Mouse (Mus musculus) monocyte, adult 5-6 weeks (primary cell): ENCODE measurements around the gene Muc13. TPM values are rescaled to one million over a fixed set of nuclear protein-coding genes. Genes with fewer than 3 reads are reported as not detected.

Experiments
- ATAC-seq: fragments of 153-309, 156-312 bp; replicated peaks from 2 replicates; pipeline ENCODE4 v1.8.0; 2017; ENCODE audit warnings: mild to moderate bottlenecking; ENCODE audit not compliant: low TSS enrichment, insufficient number of reproducible peaks, severe bottlenecking, poor library complexity, low FRiP score
- total RNA-seq: library from RNA; stranded (forward); fragments of 200-1000, 200-491, 200-594 nt; gene quantifications from 3 replicates; pipeline ENCODE4 v1.2.3, GENCODE M21; 2017

The Muc13 gene
- total RNA-seq: 0.11 to 1.6 TPM (median 1.4 TPM) in 3 replicates

DNA sequence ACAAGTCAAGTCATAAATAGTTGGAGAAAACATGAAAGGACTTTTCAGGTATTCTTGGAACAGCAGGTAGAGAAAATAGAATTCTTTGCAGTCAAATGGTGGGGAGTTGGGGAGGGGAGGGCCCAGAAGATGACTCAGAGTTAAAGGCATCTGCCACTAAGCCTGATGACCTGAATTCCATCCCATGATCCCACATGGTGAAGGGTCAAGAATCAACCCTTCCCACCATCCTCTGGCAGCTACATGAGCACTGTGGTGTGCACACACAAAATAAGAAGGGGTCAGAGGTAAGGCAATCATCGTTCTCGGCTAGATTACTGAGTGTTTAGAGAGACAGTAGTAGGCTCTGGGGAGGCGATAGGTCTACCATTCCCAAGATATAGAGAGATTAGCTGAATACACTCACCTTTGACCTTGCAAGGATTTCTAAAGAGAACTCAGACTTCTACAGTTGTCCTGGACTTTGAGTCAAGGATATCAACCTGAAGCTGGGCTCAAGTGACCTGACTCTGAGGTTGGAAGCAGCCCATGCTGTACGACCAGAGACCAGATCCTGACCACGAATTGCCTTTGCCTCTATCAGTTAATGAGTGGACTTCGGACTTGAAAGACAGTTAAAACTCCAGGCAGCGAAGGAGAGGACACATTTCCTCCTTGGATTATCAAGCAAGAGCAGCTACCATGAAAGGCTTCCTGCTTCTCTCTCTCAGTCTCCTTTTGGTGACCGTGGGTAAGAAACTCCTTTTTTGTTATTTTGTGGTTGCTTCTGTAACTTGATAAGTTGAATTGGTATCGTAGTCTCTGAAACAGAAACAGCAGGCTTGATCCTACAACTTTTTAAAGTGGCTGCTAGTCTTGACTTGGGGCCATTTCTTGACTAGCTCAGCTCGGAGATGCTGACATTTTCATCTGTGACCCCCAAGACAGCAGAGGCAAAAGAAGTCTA lies at the start of gene Muc13:
Gene Muc13 (plus strand): TSS at position 192 of the 946 bp plus-strand sequence.
- ATAC-seq: no peak

DNA sequence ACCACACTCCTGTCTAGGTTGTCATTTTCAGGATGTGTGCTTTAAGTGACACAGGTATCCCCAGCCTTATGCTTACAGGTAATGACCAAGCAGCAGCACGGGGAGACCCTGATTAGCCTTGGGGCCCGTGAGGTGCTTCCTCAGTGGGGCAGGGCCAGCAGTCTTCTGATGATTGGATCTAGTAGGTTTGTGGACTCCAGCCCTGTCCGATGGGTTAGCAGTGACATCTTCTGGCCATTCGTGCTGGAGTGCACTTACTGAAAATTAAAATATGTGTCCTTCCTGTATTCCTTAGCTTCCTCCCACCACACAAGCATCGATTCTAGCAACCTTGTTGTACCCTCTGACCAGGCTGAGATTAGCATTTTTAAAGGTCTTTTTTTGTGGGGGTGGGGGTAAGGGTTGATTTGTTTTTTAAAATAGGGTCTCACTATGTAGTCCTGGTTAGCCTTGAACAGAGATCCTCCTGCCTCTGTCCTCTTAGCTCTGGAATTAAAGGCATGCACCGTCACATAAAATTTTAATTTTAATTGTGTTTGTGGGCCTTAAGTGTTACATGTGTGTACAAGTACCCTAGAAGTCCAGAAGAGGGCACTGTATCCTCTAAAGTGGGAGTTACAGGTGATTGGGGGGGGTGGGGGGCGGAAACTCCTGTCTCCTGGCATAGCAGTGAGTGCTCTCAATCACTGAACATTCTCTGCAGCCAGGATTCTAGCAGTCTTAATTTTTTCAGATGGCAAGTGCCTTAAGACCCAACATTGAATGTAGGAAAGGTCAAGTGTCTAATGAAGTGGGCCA lies 49.0 kb upstream of the Muc13 start:
- 0 out of 2 replicates have a peak, but pooled peaks have one; percentile 2 for ATAC-seq

DNA sequence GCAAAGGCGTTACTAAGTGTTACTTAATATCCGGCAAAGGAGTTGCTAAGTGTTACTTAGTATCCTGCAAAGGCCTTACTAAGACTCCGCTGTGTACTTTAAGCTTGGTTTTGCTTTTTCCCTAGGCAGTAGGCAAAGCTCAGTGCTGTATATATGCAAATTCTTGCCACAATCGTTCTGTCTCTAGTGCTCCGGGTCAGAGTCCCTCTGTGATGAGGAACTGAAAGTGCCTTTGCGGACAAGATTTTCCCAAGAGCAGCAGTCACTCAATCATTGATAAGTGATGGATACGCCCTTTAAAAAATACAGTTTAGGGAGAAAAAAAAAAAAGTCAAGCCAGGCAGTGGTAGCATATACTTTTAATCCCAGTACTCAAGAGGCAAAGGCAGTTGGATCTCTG lies 48.4 kb upstream of the Muc13 start:
- ATAC-seq: peak; percentile 56

DNA sequence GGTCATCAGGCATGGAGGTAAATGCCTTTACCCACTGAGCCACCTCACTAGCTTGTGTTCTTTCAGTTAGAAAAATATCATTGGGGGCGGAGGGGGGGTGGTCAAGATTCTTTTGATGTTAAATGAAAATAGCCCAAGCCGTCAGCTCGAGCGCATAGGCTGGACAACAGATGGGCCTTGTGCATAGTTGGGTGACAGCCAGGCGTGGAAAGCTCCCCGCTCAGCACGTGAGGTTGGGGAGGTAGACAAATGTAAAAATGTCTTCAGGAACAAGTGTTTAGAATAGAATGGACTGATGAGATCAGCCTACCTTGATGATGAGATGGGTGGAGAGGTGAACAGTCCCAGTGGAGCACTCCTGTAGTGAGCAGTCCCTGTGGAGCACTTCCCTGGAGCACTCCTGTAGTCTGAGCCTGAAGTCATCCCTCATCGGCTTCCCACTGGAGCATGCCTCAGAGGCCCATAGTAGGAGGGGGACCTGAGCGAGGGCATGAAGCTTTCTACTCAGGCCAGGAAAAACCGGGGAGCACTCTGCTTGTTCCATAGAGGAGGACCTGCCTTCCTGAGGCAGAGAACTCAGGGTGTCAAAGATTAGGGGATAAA lies 47.7 kb upstream of the Muc13 start:
- ATAC-seq: no peak

DNA sequence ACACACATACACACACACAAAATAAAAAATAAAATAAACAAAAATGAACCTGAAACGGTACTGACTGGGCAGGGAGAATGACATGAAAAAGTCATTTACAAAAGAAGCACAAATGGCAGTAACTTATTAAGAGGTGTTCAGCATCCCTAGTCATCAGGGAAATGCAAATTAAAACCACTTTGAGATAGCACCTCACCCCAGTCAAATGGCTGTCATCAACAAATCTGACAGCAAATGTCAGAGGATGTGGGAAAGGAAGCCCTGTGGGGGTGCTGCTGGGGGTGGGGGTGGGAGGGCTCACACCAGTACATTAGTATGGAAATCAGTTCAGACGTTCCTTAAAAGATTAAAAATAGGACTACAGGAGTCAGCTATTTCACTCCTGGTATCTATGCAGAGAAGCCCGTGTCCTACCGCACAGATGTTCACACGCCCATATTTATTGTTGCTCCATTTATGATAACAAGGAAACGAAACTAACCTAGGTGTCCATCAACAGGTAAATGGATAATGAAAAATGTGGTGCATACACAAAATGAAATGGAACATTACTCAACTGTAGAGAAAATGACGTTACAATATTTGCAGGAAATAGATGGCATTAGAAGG lies 46.4 kb upstream of the Muc13 start:
- ATAC-seq: no peak

DNA sequence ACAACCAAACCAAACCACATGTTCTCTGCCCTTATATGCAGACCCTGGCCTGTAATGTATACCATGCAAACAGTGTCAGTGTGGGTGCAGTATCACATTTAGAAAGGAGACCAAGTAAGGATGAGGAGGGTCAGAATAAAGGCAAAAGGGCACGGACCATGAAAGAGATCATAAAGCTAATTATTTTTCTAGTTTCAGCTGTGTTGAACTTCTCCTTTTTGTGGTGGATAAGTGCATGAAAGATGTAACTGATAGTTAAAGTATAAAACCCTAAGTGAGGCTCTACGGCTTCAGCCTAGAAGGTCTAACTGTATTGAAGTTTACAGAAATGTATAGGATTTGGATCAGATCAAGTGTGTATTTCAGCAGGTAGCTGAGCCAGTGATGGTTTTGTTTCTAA lies 45.8 kb upstream of the Muc13 start:
- ATAC-seq: 0 out of 2 replicates have a peak, but pooled peaks have one; percentile 2

DNA sequence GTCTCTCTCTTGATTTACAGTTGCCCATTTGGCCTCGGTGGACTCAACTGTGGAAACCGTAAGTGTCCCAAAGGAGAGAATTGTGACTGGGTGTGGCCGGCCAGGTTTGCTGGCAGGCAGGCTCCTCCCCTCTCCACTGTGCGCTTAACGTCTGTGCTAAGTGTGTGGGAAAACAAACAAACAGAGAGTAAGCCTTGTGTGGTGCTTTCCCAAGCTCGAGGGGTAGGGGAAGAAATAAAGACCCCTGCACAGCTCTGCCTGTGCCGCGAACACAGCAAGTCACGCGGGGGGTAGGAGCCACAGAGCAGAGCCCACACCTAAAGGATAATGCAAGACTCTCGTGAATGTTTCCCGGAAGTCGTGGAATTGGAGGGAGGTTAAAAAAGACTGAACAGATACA lies 42.7 kb upstream of the Muc13 start:
- peak; percentile 18 for ATAC-seq

DNA sequence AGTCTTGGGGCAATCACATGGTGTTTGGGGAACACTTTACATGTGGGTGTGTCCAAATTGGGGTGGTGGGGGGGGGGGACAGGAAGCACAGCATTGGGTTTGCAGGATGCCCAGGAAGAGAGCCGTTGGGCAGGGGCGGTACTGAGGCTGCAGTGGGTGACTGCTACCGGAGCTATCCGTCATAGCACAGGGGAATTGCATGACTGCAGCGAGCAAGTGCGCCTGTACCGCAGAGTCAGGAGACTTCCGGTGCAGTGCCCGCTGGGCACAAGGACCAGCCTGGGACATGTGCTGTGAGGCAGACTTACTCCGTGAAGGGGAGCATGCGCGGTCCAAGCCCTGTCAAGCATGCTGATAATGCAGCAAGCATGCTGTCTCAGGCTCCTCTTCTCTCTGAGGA lies 42.2 kb upstream of the Muc13 start:
- ATAC-seq: peak; percentile 80

DNA sequence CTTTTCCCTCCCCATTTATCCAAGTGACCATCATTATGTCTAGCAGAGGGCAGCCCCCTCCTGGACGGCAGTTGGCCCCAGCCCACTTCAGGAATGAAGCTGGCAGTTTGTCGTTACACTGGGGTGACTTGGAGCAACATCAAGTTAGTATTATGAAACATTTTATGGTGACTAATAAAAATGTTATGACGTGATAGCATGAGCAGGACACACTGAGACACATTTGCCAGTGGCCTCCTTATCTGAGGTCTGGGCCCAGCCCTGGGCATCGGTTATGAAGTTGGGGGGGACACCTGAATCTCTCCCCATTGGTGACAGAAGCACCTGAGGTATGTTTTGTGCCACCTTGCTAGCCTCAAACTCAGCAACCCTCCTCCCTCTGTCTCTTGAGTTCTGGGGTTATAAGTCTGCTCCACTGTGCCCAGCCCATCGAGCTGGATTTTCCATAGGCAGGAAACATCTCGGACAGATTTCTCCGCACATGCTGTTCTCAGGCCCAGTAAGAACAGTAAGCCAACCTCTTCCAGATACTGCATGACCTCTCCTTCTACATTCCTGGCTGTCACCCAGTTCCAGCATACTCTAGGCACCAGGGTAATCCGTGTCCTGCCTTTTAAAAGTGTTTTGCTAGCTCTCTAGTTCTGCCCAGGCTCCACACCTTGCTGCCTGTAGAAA lies 40.8 kb upstream of the Muc13 start:
- no peak for ATAC-seq

DNA sequence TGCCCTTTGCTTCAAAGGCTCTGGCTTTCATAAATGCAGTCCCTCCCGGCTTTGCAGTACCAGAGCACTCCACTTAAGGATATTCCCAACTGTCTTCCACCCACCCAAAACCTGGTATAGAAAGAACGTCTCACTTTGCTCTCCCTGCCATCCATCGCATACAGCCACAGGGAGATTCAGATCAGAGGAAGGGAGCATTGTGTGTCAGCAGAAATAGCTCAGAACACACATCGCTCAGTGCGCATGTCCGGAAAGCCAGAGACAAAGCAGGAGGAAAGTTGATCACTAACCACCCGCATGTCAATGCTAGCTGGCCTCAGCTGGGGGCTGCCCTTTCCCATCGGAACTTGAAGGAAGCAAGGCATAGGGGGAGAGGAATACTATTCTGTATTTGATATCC lies 38.5 kb upstream of the Muc13 start:
- ATAC-seq: no peak

DNA sequence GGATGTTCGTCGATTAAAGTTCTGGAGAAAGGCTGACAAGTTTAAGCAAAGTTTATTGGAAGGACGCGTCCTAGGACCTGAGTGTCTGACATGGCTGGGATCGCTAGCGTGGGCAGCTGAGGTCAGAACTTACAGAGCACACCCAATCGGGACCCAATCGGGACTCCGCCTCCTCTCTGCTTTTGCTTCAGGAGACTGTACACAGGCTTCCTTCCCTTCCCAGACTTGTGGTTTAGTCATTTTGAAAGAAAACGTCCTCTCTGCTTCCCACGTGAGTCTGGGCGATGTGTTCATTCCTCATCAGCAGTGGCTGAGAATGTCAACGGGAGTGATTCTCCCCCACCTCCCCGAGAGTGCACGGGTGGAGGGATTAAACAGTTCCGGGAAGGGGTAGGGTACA lies 37.9 kb upstream of the Muc13 start:
- ATAC-seq: peak; percentile 27; the same call in 1 of the 2 replicates

DNA sequence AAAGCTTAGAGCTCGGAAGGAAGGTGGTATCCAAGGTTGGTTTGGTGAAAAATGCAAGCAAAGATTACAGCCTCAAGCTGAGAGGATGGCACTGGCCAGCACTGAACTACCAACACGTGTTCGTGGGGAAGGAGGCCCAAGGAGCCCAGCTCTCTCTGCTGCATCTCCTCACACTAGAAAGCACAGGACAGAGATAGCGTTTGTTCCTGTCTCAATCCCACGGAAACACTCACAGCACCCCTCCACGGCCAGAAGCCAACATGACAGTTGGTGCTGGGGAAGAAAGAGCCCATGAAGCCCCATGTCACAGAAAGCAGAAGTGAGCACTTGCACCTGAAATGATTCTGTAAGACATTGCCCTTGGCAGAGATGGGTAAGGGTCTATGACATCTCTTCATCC lies 37.4 kb upstream of the Muc13 start:
- ATAC-seq: peak; percentile 47

DNA sequence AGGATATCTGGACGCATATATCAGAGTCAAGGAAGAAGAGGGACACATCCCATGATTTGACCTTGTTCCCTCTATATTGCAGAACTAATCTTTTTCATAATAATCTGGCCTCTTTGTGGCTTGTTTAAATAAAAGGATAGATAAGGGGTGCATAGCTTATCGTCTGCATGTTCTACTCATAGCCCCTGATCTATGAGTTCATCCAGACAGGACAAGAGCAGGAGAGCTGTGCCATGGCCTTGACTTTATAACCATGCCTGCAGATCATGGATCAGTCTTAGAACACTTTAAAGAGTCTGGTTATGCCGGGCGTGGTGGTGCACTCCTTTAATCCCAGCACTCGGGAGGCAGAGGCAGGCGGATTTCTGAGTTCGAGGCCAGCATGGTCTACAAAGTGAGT lies 34.6 kb upstream of the Muc13 start:
- ATAC-seq: no peak

DNA sequence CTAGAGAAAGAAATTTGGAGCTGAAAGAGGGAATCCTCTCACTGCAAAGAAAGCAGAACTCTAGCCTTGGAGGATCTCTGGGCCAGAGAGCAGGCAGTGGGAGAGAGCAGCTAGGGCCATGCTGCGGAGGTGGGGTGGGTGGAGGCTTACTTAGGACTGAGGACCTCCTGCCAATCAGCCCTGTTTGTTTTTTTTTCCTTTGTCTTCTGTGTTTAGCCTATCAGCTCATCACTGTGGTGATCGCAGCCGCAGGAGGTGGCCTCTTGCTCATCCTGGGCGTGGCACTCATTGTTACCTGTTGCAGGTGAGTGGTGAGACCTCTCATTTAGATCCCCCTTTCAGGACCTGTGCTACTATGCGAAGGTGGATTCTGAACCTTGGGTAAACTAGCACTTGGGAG lies 33.3 kb upstream of the Muc13 start:
- ATAC-seq: no peak

DNA sequence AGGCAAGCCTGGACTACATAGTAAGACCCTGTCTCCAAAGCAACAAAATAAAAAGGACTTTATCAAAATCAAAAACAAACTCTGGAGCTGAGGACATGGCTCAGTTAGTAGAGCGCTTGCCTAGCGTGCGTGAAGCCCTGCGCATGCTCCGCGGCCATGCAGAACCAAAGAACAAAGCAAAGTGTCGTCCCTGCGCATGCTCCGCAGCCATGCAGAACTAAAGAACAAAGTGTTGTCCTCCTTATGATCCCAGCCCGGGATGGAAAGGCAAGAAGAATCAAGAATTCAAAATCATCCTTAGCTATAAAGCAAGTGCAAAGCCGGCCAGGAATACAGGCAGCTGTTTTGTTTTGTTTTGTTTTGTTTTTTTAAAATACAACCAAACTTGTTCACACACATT lies 32.8 kb upstream of the Muc13 start:
- ATAC-seq: no peak

DNA sequence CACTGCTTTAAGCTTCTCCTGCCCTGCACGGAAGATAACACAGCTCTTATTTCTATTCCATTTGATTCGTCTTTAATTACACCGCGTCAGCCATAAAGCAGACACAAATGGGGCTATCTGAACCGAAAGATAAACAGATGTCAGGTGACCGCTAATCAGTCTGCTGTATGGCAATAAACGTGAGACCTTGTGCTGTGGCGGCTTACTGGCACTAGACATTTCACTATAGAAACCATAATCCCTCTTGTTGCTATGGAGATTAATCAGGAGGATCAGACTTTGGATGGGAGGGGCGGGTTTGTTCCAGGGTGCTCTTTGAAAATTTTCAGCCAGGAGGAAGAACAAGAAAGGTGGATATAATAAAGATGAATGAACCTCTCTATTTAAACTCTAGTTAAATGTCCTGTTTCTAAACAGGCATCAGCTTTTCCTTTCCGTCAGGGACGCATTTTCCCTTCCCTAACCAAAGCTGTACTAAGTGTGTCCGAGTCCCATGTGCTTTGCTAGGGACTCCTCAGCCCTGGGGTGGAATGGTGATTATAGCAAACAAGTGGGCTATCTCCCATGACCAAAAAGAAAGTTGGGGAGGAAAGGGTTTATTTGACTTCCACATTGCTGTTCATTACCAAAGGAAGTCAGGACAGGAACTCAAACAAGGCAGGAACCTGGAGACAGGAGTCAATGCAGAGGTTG lies 29.2 kb upstream of the Muc13 start:
- ATAC-seq: no peak

DNA sequence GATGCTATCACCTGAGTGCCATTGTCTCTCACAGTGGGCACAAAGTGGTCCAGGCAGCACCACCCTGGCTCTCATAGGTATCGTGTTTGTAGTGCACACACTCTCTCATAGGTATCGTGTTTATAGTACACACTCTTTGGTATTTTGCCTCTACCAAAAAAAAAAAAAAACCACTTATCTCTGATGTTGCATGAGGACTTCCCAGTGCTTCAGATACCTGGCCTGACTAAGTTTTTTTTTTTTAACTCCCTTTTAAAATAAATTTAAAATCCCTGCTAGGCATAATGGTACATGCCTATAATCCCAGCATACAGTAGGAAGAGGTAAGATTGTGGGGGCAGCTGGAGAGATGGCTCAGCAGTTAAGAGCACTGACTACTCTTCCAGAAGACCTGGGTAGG lies 28.4 kb upstream of the Muc13 start:
- ATAC-seq: no peak

DNA sequence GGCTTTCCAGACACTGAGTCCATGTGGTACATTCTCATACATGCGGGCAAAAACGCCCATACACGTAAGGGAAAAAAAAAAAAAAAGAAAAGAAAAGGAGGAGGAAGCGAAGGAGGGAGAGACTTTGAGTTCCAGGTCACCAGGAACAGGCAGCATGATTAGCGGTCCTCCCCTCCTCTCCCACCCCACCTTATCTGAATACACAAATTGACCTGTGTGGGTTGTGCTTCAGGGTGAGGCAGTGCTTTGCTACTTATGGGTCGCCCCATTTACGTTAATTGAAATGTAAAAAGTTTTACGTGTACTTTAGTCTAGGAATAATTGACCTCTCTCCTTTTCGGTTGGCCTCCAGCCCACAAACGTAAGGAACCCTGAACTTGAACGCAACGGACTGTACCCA lies 27.5 kb upstream of the Muc13 start:
- no peak for ATAC-seq
